In genomic region chr6:88221968-88222367, GRCm38 (mm10) we compare ENCODE assay signal across 25 mouse cellular contexts. TPM values are rescaled to one million over a fixed set of nuclear protein-coding genes. Genes with fewer than 3 reads are reported as not detected.
"Had no signal": no experiment of that assay in that cellular context is flagged by ENCODE, and none has a peak within 500 bp of the region (broad histone marks: within the 10 kb centered on the region; RNA-seq: fewer than 3 reads in every experiment).

TSS of gene Dnajb8 (plus strand) at chr6:88222268.

- H3K9ac ChIP-seq: neural tube, embryonic 12.5 days; neural tube, embryonic 13.5 days; neural tube, embryonic 15.5 days; stomach, embryonic 15.5 days had no signal

- H3K4me3 ChIP-seq: neural tube, embryonic 12.5 days; neural tube, embryonic 13.5 days; neural tube, embryonic 15.5 days; stomach, embryonic 15.5 days had no signal

- H3K36me3 ChIP-seq: neural tube, embryonic 12.5 days; neural tube, embryonic 13.5 days; neural tube, embryonic 15.5 days; stomach, embryonic 15.5 days had no signal

- H3K27me3 ChIP-seq: stomach, embryonic 15.5 days had no signal

- H3K4me1 ChIP-seq: stomach, embryonic 15.5 days had no signal

- DNase-seq: retina, postnatal 1 day; right cerebral cortex, adult 18-20 months; right cerebral cortex, postnatal 14 days; right cerebral cortex, postnatal 25 days; right cerebral cortex, postnatal 4 days; spleen, adult 18-20 months; thymus, adult 18-20 months; thymus, adult 2 months; thymus, postnatal 14 days; thymus, postnatal 25 days; thymus, postnatal 36 days; thymus, postnatal 4 days had no signal

- H3K27ac ChIP-seq: neural tube, embryonic 12.5 days; neural tube, embryonic 13.5 days; neural tube, embryonic 15.5 days; stomach, embryonic 15.5 days had no signal

- H3K9me3 ChIP-seq: neural tube, embryonic 12.5 days; neural tube, embryonic 15.5 days; stomach, embryonic 15.5 days had no signal

- H3K4me2 ChIP-seq: neural tube, embryonic 12.5 days; neural tube, embryonic 13.5 days; neural tube, embryonic 15.5 days; stomach, embryonic 15.5 days had no signal

RNA-seq across cellular contexts. Expression of gene Dnajb8, which starts in this region (rescaled TPM):
- total RNA-seq: neutrophil, adult 5-6 weeks had no signal
- polyA plus RNA-seq: neural tube, embryonic 11.5 days; neural tube, embryonic 12.5 days; neural tube, embryonic 13.5 days; neural tube, embryonic 14.5 days; neural tube, embryonic 15.5 days; small intestine, adult 2 months; spleen, adult 2 months; stomach, embryonic 14.5 days; stomach, embryonic 15.5 days; stomach, embryonic 16.5 days; thymus, adult 2 months; thymus, postnatal 0 days; urinary bladder, adult 2 months had no signal
